Mouse (Mus musculus) ES-Bruce4 (cell line): ENCODE data around the gene Jph3. TPM values are rescaled to one million over a fixed set of nuclear protein-coding genes. Genes with fewer than 3 reads are reported as not detected.

Source experiments
- H3K27ac ChIP-seq: 2 replicates; pipeline ENCODE4 v1.5.1; 2012; ENCODE audit warnings: low read length, inconsistent platforms; ENCODE audit not compliant: insufficient read depth
- H3K27me3 ChIP-seq: 2 replicates; pipeline ENCODE4 v1.6.1; 2012; ENCODE audit warnings: mild to moderate bottlenecking, low read length, inconsistent platforms; ENCODE audit not compliant: control insufficient read depth, poor library complexity, insufficient read depth, severe bottlenecking
- H3K36me3 ChIP-seq: 2 replicates; pipeline ENCODE4 v1.6.1; 2012; ENCODE audit warnings: inconsistent platforms, mild to moderate bottlenecking, low read length, moderate library complexity; ENCODE audit not compliant: control insufficient read depth, poor library complexity, insufficient read depth, severe bottlenecking
- H3K4me1 ChIP-seq: one replicate; pipeline ENCODE4 v1.8.1; 2011; ENCODE audit warnings: low read length; ENCODE audit not compliant: control insufficient read depth, insufficient read depth
- H3K4me3 ChIP-seq: 2 replicates; pipeline ENCODE4 v1.5.1; 2011; ENCODE audit warnings: low read depth, mild to moderate bottlenecking, low read length
- H3K9ac ChIP-seq: 2 replicates; pipeline ENCODE4 v1.6.1; 2012; ENCODE audit warnings: low read depth, mild to moderate bottlenecking, inconsistent platforms; ENCODE audit not compliant: poor library complexity, severe bottlenecking
- H3K9me3 ChIP-seq: replicated peaks from 2 replicates; pipeline ENCODE4 v1.6.1; 2012; ENCODE audit warnings: mild to moderate bottlenecking, low read length, inconsistent platforms; ENCODE audit not compliant: control insufficient read depth, poor library complexity, insufficient read depth, severe bottlenecking
- CTCF ChIP-seq: IDR thresholded peaks from one replicate; pipeline ENCODE4 v1.8.1; 2011; ENCODE audit warnings: low read depth, low read length
- EP300 ChIP-seq: IDR thresholded peaks from 2 replicates; pipeline ENCODE4 v1.6.1; 2011; ENCODE audit warnings: low read depth, low read length; ENCODE audit not compliant: insufficient read depth
- POLR2A ChIP-seq: IDR thresholded peaks from one replicate; pipeline ENCODE4 v1.8.1; 2011; ENCODE audit warnings: low read length; ENCODE audit not compliant: insufficient read depth
- polyA plus RNA-seq: library from polyadenylated mRNA; stranded (reverse); fragments of >200 nt; gene quantifications from 2 replicates; pipeline ENCODE4 v1.2.4, GENCODE M21; 2011; ENCODE audit warnings: low read depth; ENCODE audit not compliant: missing spikeins, insufficient read depth, insufficient read length

Jph3 gene
- polyA plus RNA-seq, 1 experiment, result 1.8 TPM

GRCm38 (mm10) chr8:121821770-121822169 lies 92.3 kb downstream of the Jph3 start:
- peaks cover 12% of the 10 kb centered on the region for H3K36me3 ChIP-seq
- H3K9ac ChIP-seq, result peak overlapping the region; percentile 42

GRCm38 (mm10) chr8:121827726-121828125 lies 98.3 kb downstream of the Jph3 start:
- no peaks in the 10 kb centered on the region for H3K36me3 ChIP-seq
- H3K9me3 ChIP-seq, result no peaks in the 10 kb centered on the region
- TF ChIP-seq CTCF, result no peak
- TF ChIP-seq EP300, result no peak
- peak overlapping the region; percentile 13; the same call in 1 of the 2 replicates for H3K4me3 ChIP-seq
- 0 out of 2 replicates have a peak overlapping the region, but pooled peaks have one; percentile 83 for H3K9ac ChIP-seq
- no peaks in the 10 kb centered on the region for H3K27me3 ChIP-seq
- H3K27ac ChIP-seq, result no peak overlapping the region
- H3K4me1 ChIP-seq, result no peaks in the 10 kb centered on the region

More at GRCm38 (mm10) chr8:121821770-121822169, 92.3 kb downstream of the Jph3 start:
- Histone ChIP-seq H3K4me1 (no peaks in the 10 kb centered on the region), H3K4me3 (peak overlapping the region; percentile 48), H3K9me3 (no peaks in the 10 kb centered on the region), H3K27ac (peak overlapping the region; percentile 39; the same call in 1 of the 2 replicates), H3K27me3 (no peaks in the 10 kb centered on the region)
- TF ChIP-seq CTCF, result no peak
- TF ChIP-seq POLR2A, result no peak
- no peak for TF ChIP-seq EP300

- H3K27me3 ChIP-seq, result no peaks in the 10 kb centered on the region
- H3K9me3 ChIP-seq, result no peaks in the 10 kb centered on the region
- H3K4me1 ChIP-seq, result no peaks in the 10 kb centered on the region
- peak overlapping the region; percentile 22; the same call in 1 of the 2 replicates for H3K27ac ChIP-seq
- TF ChIP-seq EP300 (no peak), CTCF (no peak), POLR2A (no peak)
- no peaks in the 10 kb centered on the region for H3K36me3 ChIP-seq
- peak overlapping the region; percentile 83 for H3K9ac ChIP-seq
- H3K4me3 ChIP-seq, result peak overlapping the region; percentile 96
Measured at GRCm38 (mm10) chr8:121828376-121829023, 99.1 kb downstream of the Jph3 start.

GRCm38 (mm10) chr8:121829048-121829776 lies 99.8 kb downstream of the Jph3 start, which contains the start of gene Klhdc4:
TSS of gene Klhdc4 (minus strand) at chr8:121829569.
- no peaks in the 10 kb centered on the region for H3K27me3 ChIP-seq
- H3K27ac ChIP-seq, result peak within 1 kb of the TSS; percentile 59
- TF ChIP-seq EP300 (peak; percentile 57), CTCF (no peak), POLR2A (no peak)
- H3K9ac ChIP-seq, result peak within 1 kb of the TSS; percentile 83
- H3K9me3 ChIP-seq, result no peaks in the 10 kb centered on the region
- no peaks in the 10 kb centered on the region for H3K4me1 ChIP-seq
- peak within 1 kb of the TSS; percentile 96 for H3K4me3 ChIP-seq
- no peaks in the 10 kb centered on the region for H3K36me3 ChIP-seq

- TF ChIP-seq CTCF (no peak), POLR2A (no peak), EP300 (no peak)
- Histone ChIP-seq H3K4me3 (peak overlapping the region; percentile 96), H3K27ac (peak overlapping the region; percentile 59), H3K27me3 (no peaks in the 10 kb centered on the region), H3K4me1 (no peaks in the 10 kb centered on the region), H3K9me3 (no peaks in the 10 kb centered on the region), H3K9ac (peak overlapping the region; percentile 83), H3K36me3 (no peaks in the 10 kb centered on the region)
Measured at GRCm38 (mm10) chr8:121829777-121830362, 100.4 kb downstream of the Jph3 start.
